13 mouse cellular contexts compared by ENCODE assay signal in the genomic region with DNA sequence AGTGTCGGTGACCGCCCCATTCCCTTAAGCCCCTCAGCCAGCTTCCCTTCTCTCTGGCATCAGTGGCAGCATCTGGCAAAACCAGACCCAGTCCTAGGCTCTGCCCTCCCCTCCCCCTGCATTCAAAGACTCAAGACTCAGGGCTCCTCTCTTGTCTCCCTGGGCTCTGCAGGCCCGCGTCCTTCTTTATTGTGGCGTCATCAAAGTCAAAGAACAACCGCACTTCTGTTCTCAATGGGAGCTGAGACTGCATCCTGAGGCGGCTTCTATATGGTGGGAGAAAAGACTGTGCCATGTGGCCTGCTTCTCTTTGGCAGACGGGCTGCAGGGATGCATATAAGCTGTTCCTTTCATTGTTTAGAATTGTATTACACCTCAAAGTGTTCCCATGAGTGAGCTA.
DNase-seq lines count a peak whose midpoint lies in the region; ATAC-seq and TF ChIP-seq lines count a peak whose summit lies in the region.
"Had no signal": no experiment of that assay in that cellular context is flagged by ENCODE, and none has a peak within 500 bp of the region (broad histone marks: within the 10 kb centered on the region; RNA-seq: fewer than 3 reads in every experiment).

No protein-coding gene starts in this region.

- H3K27ac ChIP-seq in hindbrain, postnatal 0 days, result peak overlapping the region; percentile 41; the same call in 1 of the 2 replicates
- peak overlapping the region; percentile 35; the same call in 1 of the 2 replicates for H3K27ac ChIP-seq in neural tube, embryonic 14.5 days (ENCODE audit: low read depth, low read length)

- no peaks in the 10 kb centered on the region for H3K36me3 ChIP-seq in hindbrain, postnatal 0 days (ENCODE audit: insufficient read depth, low read length)
- H3K36me3 ChIP-seq in neural tube, embryonic 14.5 days (ENCODE audit: control insufficient read depth, insufficient read depth, low read length), result no peaks in the 10 kb centered on the region

- peak; percentile 62 for ATAC-seq in hindbrain, postnatal 0 days
- ATAC-seq in neural tube, embryonic 14.5 days (ENCODE audit: low read depth), result peak; percentile 63

- 28% methylated on average over 8 of the region's 8 CpGs for WGBS in hindbrain, postnatal 0 days
- WGBS in neural tube, embryonic 14.5 days, result 16% methylated on average over 8 of the region's 8 CpGs

- peak; percentile 29 for DNase-seq in embryo, embryonic 10.5 days (ENCODE audit: low spot score)
- no peak for DNase-seq in embryo, embryonic 9.5 days (ENCODE audit: extremely low spot score)
- DNase-seq in thymus, postnatal 0 days (ENCODE audit: low spot score), result peak; percentile 57
- no peak for DNase-seq in thymus, postnatal 10 days (ENCODE audit: low spot score in 2 of 2)
- DNase-seq in hindbrain, postnatal 0 days (ENCODE audit: low spot score), result no peak
- no peak for DNase-seq in right cerebral cortex, postnatal 14 days
- DNase-seq in kidney, postnatal 36 days, result no peak
- DNase-seq: adrenal gland, postnatal 10 days; cerebellum, adult 18-20 months; gastrocnemius, postnatal 10 days; kidney, postnatal 4 days; right cerebral cortex, postnatal 4 days had no signal

- H3K4me3 ChIP-seq in hindbrain, postnatal 0 days (ENCODE audit: low read length), result no peak overlapping the region
- no peak overlapping the region for H3K4me3 ChIP-seq in neural tube, embryonic 14.5 days (ENCODE audit: low read depth, low read length)

- TF ChIP-seq CTCF in hindbrain, postnatal 0 days (IDR thresholded peaks at IDR 0.05; ENCODE audit: low read depth), result no peak

- no peaks in the 10 kb centered on the region for H3K9me3 ChIP-seq in hindbrain, postnatal 0 days (ENCODE audit: low read length)
- H3K9me3 ChIP-seq in neural tube, embryonic 14.5 days (ENCODE audit: control insufficient read depth, low read length), result no peaks in the 10 kb centered on the region

- H3K9ac ChIP-seq in hindbrain, postnatal 0 days (replicated peaks; ENCODE audit: low read length), result no peak overlapping the region
- no peak overlapping the region for H3K9ac ChIP-seq in neural tube, embryonic 14.5 days (replicated peaks; ENCODE audit: low read depth, low read length)

- H3K27me3 ChIP-seq in hindbrain, postnatal 0 days (ENCODE audit: insufficient read depth, low read length), result no peaks in the 10 kb centered on the region
- H3K27me3 ChIP-seq in neural tube, embryonic 14.5 days (ENCODE audit: control insufficient read depth, insufficient read depth, low read length), result no peaks in the 10 kb centered on the region

- peaks cover 5% of the 10 kb centered on the region; the same call in 1 of the 2 replicates for H3K4me1 ChIP-seq in hindbrain, postnatal 0 days (ENCODE audit: insufficient read depth, low read length)
- H3K4me1 ChIP-seq in neural tube, embryonic 14.5 days (ENCODE audit: control insufficient read depth, insufficient read depth, low read length), result peaks cover 9% of the 10 kb centered on the region; the same call in 1 of the 2 replicates

- no peak overlapping the region for H3K4me2 ChIP-seq in hindbrain, postnatal 0 days (ENCODE audit: low read depth, low read length)
- H3K4me2 ChIP-seq in neural tube, embryonic 14.5 days (ENCODE audit: low read depth, low read length), result no peak overlapping the region

Comparison
In these comparisons a context has a peak if more than half of its experiments do, and no peak if none do; other contexts are left out.
1. DNase-seq: peak in embryo, embryonic 10.5 days (single experiment) and thymus, postnatal 0 days (single experiment); none in embryo, embryonic 9.5 days (single experiment), thymus, postnatal 10 days (0 of 2), hindbrain, postnatal 0 days (single experiment), right cerebral cortex, postnatal 14 days (single experiment) and kidney, postnatal 36 days (0 of 2).